Mouse (Mus musculus) forebrain, embryonic 14.5 days (tissue): ENCODE data around the gene Adgrg3. TPM values are rescaled to one million over a fixed set of nuclear protein-coding genes. Genes with fewer than 3 reads are reported as not detected.

ENCODE experiments used
- ATAC-seq: fragments of 200-750 bp; cut with Nextera tagmentation; 2 replicates; pipeline ENCODE4 v1.8.0; 2017; ENCODE audit warnings: mild to moderate bottlenecking, moderate library complexity
- DNase-seq: peaks from one replicate; pipeline ENCODE4 v3.0.0-alpha.2; 2015; ENCODE audit warnings: low spot score
- H3K27ac ChIP-seq: fragments of 300-500 bp; sonication (generic); 2 replicates; pipeline ENCODE4 v1.5.1; 2014; ENCODE audit warnings: low read depth, mild to moderate bottlenecking, control low read depth, low read length, moderate library complexity
- H3K27me3 ChIP-seq: fragments of 300-500 bp; sonication (generic); replicated peaks from 2 replicates; pipeline ENCODE4 v1.6.1; 2014; ENCODE audit warnings: low read length, control low read depth, mixed read lengths; ENCODE audit not compliant: control insufficient read depth, insufficient read depth
- H3K36me3 ChIP-seq: fragments of 300-500 bp; sonication (generic); 2 replicates; pipeline ENCODE4 v1.6.1; 2014; ENCODE audit warnings: low read length, control low read depth; ENCODE audit not compliant: control insufficient read depth, insufficient read depth
- H3K4me1 ChIP-seq: fragments of 300-500 bp; sonication (generic); 2 replicates; pipeline ENCODE4 v1.6.1; 2014; ENCODE audit warnings: antibody characterized with exemption, low read length, control low read depth; ENCODE audit not compliant: control insufficient read depth, insufficient read depth
- H3K4me2 ChIP-seq: fragments of 300-500 bp; sonication (generic); 2 replicates; pipeline ENCODE4 v1.6.1; 2014; ENCODE audit warnings: mild to moderate bottlenecking, control low read depth, low read length
- H3K4me3 ChIP-seq: fragments of 300-500 bp; sonication (generic); 2 replicates; pipeline ENCODE4 v1.5.1; 2014; ENCODE audit warnings: low read depth, low read length, control low read depth
- H3K9ac ChIP-seq: fragments of 300-500 bp; sonication (generic); 2 replicates; pipeline ENCODE4 v1.6.1; 2014; ENCODE audit warnings: mild to moderate bottlenecking, low read length, control low read depth, moderate library complexity
- H3K9me3 ChIP-seq: fragments of 300-500 bp; sonication (generic); replicated peaks from 2 replicates; pipeline ENCODE4 v1.6.1; 2016; ENCODE audit warnings: low read length, control low read depth, mixed read lengths; ENCODE audit not compliant: control insufficient read depth
- WGBS: fragments of 180-500 bp; shearing (Covaris S2); extraction: QIAGEN DNeasy Blood & Tissue Kit; methylation state at CpG from one replicate; pipeline ENCODE4 v1.1.7; 2014; 5-methylcytosine and 5-hydroxymethylcytosine counted together
- polyA plus RNA-seq: library from polyadenylated mRNA; unstranded; fragments of >200 nt; fragmentation: Nextera tagmentation; extraction: Ambion mirVana; gene quantifications from 2 replicates; pipeline ENCODE4 v1.2.1, GENCODE M21; 2014

Adgrg3 gene
- polyA plus RNA-seq, 1 experiment from 2014 or later, result 1.2 TPM

DNA sequence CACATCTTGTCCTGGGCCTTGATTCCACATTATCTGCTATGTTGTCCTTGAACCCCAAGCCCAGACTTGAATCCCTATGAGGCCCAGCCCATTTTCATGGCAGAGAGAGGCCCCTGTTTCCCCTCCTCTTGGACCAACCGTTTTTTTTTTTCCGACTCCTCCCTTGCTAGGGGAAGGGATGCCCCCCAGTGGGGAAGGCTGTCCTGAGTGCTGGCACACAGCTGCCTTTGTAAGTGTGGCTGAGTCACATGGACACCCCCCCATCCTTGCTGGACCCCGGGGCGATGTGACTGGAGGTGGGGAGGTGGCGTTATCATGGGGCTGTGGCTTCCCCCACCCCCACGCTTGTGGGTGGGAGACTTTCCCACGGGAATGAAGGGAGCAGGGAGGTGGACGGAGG, 36.5 kb upstream of the Adgrg3 start:
- no peak overlapping the region for H3K9ac ChIP-seq
- no peak overlapping the region for H3K4me3 ChIP-seq
- DNase-seq (no peak), ATAC-seq (no peak)
- no peak overlapping the region for H3K4me2 ChIP-seq
- WGBS, result 58% methylated on average over 8 of the region's 8 CpGs
- no peak overlapping the region; the same call in 1 of the 2 replicates for H3K27ac ChIP-seq
- H3K4me1 ChIP-seq, result peaks cover 58% of the 10 kb centered on the region
- no peaks in the 10 kb centered on the region for H3K36me3 ChIP-seq
- H3K27me3 ChIP-seq, result no peaks in the 10 kb centered on the region
- no peaks in the 10 kb centered on the region for H3K9me3 ChIP-seq

DNA sequence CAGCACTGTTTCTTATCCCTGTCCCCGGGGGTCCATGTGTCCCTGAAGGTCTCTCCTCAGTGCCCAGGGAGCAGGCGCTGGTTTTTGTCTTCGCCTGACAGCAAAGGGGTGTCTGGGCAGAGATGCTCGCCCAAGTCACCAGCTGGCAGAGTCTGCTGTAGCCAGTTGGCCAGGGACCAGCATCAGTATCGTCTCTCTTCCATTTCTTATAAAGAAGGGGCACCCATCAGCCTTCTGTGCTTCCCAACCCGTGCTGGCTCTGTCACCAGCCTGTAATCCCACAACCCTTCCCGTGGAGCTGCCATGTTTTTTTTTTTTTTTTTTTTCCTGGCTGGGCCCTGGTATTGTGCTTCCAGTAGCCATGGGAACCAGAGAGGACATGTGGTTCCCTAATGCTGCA, 35.6 kb upstream of the Adgrg3 start:
- Histone ChIP-seq H3K27ac (peak overlapping the region; percentile 78), H3K36me3 (no peaks in the 10 kb centered on the region), H3K9me3 (no peaks in the 10 kb centered on the region), H3K27me3 (no peaks in the 10 kb centered on the region), H3K4me1 (peaks cover 66% of the 10 kb centered on the region), H3K4me2 (0 out of 2 replicates have a peak overlapping the region, but pooled peaks have one; percentile 7), H3K4me3 (no peak overlapping the region), H3K9ac (no peak overlapping the region)
- 36% methylated on average over 7 of the region's 7 CpGs for WGBS
- DNase-seq, result peak; percentile 80
- peak; percentile 33; the same call in 1 of the 2 replicates for ATAC-seq

DNA sequence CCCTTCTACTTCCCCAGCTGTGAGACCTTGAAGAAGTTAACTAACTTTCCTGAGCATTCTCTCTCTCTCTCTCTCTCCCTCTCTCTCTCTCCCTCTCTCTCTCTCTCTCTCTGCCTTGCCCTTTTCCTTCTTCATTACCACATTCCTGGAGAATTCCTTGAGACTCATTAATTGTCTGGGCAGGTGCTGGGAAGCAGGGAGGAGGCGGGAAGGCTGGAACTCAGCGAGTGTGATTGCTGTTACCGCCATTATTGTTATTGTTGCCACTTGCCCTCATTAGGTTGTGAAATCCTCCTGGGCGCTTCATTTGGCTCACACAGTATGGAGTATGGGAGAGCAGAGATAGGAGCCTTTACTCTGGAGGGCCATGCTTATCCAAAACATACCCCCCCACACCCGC, 34.3 kb upstream of the Adgrg3 start:
- WGBS, result 6% methylated on average over 5 of the region's 5 CpGs
- Histone ChIP-seq H3K9ac (no peak overlapping the region), H3K36me3 (no peaks in the 10 kb centered on the region), H3K27ac (peak overlapping the region; percentile 78; the same call in 1 of the 2 replicates), H3K4me3 (no peak overlapping the region), H3K27me3 (no peaks in the 10 kb centered on the region), H3K4me1 (peaks cover 65% of the 10 kb centered on the region), H3K4me2 (no peak overlapping the region), H3K9me3 (no peaks in the 10 kb centered on the region)
- no peak for ATAC-seq
- no peak for DNase-seq

DNA sequence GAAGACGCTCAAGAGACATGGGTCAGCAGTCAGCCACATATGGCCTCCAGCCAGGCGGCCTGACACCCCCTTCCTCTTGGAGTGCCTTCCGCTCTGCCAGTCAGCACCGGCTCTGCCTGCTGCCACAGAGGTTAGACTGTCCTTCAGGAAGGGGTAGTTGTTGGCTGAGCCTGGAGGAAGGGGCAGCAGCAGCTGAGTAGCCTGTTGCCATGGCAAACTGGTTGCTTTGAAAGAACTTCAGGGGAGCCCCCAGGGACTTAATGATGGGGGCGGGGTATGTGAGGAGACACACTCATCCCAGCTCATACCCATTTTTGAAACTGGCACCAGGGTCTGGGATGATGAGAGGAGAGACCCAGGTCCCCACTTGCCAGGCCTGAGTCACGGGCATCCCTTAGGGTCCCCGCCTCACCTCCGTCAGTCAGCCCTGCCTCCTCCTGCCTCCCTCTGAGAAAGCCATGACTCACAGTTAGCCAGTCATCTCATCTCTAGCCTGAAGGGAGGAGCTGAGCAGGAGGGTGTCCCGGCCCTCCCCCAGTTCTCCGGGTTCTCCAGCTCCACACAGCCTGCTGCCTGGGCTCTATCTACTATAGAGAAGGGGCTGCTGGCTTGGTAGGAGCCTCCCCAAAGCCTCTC, 33.5 kb upstream of the Adgrg3 start:
- H3K9me3 ChIP-seq, result no peaks in the 10 kb centered on the region
- WGBS, result 6% methylated on average over 10 of the region's 10 CpGs
- ATAC-seq, result peak; percentile 47
- no peaks in the 10 kb centered on the region for H3K27me3 ChIP-seq
- peak; percentile 74 for DNase-seq
- no peak overlapping the region for H3K4me3 ChIP-seq
- H3K4me1 ChIP-seq, result peaks cover 59% of the 10 kb centered on the region
- H3K27ac ChIP-seq, result peak overlapping the region; percentile 73
- H3K9ac ChIP-seq, result peak overlapping the region; percentile 13
- peak overlapping the region; percentile 30 for H3K4me2 ChIP-seq
- no peaks in the 10 kb centered on the region for H3K36me3 ChIP-seq

DNA sequence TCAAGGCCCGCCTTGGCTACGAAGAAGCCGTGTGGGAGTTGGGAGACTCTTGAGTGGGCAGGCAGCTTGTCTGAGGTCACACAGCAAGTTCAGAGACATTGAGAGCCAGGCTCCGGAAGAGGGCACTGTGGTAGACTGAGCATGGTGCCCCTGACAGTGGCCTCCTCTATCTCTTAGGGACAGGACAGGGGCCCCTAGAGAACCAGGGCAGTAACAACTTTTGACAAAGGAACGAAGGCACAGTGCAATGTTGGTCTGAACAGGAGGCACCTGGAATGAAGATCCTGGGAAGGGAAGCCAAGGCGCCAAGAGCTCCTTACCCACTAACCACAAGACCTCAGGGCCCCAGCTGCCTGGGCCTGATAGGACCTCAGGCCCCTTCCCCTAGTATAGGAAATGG, 32.5 kb upstream of the Adgrg3 start:
- H3K4me1 ChIP-seq, result peaks cover 59% of the 10 kb centered on the region
- no peak overlapping the region for H3K9ac ChIP-seq

DNA sequence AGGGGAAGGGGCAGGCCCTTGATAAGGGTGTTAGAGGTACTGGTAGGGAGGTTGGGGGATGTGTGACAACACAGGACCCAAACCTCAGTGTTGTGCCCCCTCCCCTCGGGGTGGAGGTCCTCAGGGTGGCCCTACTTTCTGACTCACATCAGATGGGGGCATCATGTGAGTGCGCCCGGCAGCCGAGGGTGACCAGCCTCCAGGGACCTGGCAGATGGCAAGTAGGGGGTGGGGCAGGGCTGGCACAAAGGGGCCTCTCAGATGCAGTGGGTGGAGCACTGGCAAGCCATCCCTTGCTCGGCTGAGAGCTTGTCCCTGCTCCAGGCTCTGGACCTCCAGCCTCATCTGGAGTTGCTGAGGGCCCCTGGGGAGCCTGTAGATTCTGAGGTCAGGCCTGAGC, 30.8 kb upstream of the Adgrg3 start:
- Histone ChIP-seq H3K9ac (no peak overlapping the region; the same call in 1 of the 2 replicates), H3K27me3 (no peaks in the 10 kb centered on the region), H3K27ac (peak overlapping the region; percentile 58; the same call in 1 of the 2 replicates), H3K36me3 (no peaks in the 10 kb centered on the region), H3K4me1 (peaks cover 69% of the 10 kb centered on the region), H3K4me2 (peak overlapping the region; percentile 14; the same call in 1 of the 2 replicates), H3K4me3 (no peak overlapping the region), H3K9me3 (no peaks in the 10 kb centered on the region)
- whole genome bisulfite sequencing, result 27% methylated on average over 5 of the region's 5 CpGs
- DNase-seq (peak; percentile 80), ATAC-seq (peak; percentile 75)

More for the DNA sequence above, 32.5 kb upstream of the Adgrg3 start:
- Histone ChIP-seq H3K27me3 (no peaks in the 10 kb centered on the region), H3K36me3 (no peaks in the 10 kb centered on the region), H3K4me2 (peak overlapping the region; percentile 30; the same call in 1 of the 2 replicates), H3K9me3 (no peaks in the 10 kb centered on the region), H3K4me3 (no peak overlapping the region), H3K27ac (0 out of 2 replicates have a peak overlapping the region, but pooled peaks have one; percentile 73)
- DNase-seq (no peak), ATAC-seq (no peak)
- 85% methylated on average over 6 of the region's 6 CpGs for WGBS

DNA sequence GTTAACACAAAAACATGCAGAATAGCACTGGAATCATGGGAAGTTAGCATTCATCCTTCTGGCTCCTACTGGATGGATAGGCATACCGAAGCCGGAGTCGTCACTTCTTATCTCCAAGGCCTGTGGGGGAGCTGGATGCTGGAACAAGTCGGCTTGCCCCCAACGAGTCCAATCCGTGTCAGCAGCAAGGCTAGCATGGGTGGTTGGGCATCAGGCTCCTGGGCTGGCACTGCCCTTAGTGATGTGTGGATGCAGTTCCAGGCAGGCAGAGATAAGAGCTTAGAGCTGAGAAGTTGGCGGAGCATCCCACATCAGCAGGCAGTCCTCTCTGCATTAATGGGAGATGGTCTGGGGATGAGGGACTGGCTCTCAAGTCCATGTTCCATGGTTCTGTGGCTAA, 29.9 kb upstream of the Adgrg3 start:
- Histone ChIP-seq H3K27ac (no peak overlapping the region), H3K36me3 (no peaks in the 10 kb centered on the region), H3K4me2 (no peak overlapping the region; the same call in 1 of the 2 replicates), H3K27me3 (no peaks in the 10 kb centered on the region), H3K4me1 (peaks cover 70% of the 10 kb centered on the region), H3K9me3 (no peaks in the 10 kb centered on the region), H3K4me3 (no peak overlapping the region), H3K9ac (no peak overlapping the region)
- ATAC-seq (no peak), DNase-seq (no peak)
- 92% methylated on average over 7 of the region's 7 CpGs for WGBS

DNA sequence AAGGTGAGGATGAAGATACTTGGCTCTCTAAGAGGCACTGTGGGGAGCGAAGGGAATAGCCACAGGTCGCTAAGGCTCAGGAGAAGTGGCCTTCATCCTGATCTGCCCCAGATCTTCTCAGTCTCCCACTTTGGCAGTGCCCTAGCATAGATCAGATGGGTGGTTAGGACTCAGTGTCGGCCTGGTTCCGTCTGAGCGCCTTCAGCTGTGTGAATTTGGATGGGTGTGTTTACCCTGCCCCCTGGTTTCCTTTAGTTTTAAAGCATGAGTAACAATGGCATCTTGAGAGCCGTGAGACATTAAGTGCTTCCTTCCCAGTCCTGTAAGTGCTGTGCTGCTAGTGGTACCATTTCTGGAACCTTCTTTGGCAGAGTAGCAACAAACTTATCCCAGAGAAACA, 28.9 kb upstream of the Adgrg3 start:
- H3K9ac ChIP-seq, result no peak overlapping the region
- DNase-seq (no peak), ATAC-seq (no peak)
- no peaks in the 10 kb centered on the region for H3K27me3 ChIP-seq
- no peak overlapping the region for H3K4me3 ChIP-seq
- peaks cover 71% of the 10 kb centered on the region for H3K4me1 ChIP-seq
- H3K4me2 ChIP-seq, result no peak overlapping the region
- H3K27ac ChIP-seq, result no peak overlapping the region
- H3K9me3 ChIP-seq, result no peaks in the 10 kb centered on the region
- no peaks in the 10 kb centered on the region for H3K36me3 ChIP-seq
- WGBS, result 88% methylated on average over 6 of the region's 6 CpGs

DNA sequence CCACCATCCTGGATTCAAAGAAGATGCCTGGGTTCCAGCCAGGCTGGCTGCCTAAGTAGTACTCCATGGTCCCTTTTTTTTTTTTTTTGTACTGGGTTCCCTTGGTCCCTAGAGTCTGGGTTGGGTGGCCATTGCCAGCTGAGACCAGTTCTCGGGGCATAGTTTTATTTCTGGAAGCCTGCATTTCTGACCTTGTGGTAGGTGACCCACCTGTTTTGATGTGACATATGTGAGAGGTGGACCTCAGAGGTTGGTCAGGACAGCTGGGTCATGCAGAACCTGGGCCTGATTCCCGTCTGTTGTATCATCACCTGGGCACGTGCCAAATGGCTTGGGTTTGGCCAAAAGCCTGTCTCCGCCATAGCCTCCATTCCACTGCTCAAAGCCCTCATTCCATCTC, 27.8 kb upstream of the Adgrg3 start:
- Histone ChIP-seq H3K9ac (no peak overlapping the region), H3K27me3 (no peaks in the 10 kb centered on the region), H3K27ac (no peak overlapping the region), H3K36me3 (no peaks in the 10 kb centered on the region), H3K4me3 (no peak overlapping the region), H3K9me3 (no peaks in the 10 kb centered on the region), H3K4me1 (peaks cover 63% of the 10 kb centered on the region), H3K4me2 (no peak overlapping the region)
- WGBS, result 93% methylated on average over 4 of the region's 4 CpGs
- DNase-seq (no peak), ATAC-seq (no peak)
